Mouse (Mus musculus) left cerebral cortex, adult 11 months (tissue): ENCODE data around the gene Adipoq.
"Not testable (repeated sequence)": the region's sequence is repeated elsewhere in the genome, so short reads cannot be mapped to it uniquely, and the experiment has no call there.

ENCODE experiments used
- DNase-seq: peaks from one replicate; pipeline ENCODE4 v3.0.0; 2022; ENCODE audit warnings: low spot score

Gene Adipoq

DNA sequence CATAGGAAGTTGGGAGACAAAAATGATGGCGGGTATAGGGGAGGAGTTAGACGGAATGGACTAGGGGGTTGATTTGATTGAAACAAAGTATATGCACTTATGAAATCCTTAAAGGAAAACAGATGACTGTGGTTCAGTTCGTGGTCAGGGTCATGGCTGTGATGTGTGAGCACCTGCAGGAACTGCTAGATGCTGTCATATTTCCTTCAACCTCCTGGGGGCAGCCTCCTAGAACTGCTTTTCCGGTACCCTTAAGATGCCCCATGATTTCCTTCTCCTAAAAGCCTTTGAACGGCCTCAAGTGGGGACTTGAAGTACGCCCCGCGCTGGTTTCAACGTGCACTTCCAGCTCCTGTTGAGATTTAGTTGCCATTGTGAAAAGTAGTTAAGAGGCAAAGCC, 19.1 kb downstream of the Adipoq start:
- DNase-seq, result no peak

DNA sequence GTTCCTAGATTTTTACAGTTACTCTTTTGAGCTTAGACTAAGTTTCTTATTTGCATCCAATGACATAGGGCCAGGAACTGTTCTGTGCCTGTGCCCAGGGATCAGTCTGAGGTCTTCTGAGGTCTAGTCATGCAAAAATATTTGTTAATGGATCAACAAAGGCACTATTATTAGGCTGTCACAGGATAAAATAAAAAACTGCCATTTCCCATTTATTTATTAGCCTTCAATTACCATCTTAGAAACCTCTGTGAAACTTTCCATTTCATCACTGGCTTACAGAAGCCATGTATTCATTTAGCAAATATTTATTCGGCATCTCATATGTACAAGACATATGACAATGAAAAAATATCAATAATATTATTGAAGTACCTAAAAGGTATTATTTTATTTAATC, 20.3 kb downstream of the Adipoq start:
- no peak for DNase-seq

DNA sequence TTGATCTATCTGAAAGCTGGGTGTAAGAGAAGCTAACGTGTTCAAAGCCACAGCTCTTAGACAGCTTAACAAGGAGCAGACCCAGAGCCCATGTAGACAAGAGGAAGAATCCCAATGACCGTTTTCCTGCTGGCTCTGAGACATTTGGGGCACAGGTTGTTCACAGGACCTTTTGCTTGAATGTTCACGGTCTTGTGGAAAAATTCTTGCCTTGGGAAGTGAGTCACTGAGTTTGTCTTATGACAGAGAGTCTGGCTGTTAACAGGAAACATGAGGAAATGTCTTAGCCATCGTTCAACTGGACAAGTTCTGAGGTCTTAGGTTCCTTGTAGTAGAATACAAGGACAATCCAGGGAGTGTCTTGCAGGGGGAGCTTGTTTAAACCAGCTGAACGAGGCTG, 20.7 kb downstream of the Adipoq start:
- DNase-seq, result no peak

DNA sequence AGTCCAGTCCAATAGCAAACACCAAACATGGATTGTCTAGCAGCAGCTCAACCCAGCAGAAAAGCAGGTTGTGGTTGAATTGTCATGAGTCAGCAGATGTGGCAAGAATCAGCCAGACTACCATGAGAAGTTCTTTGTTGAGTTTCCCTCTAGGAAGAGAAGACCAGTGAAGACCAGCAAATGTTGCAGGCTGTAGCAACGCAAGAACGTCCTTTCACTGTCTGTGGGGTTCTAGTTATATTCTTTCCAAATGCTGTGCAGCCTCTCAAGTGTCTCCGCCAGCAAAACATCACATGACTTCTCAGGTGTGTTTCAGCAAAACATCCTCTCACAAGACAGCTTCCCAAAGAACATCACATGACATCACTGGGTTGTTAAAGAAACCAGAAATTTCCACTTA, 24.5 kb downstream of the Adipoq start:
- no peak for DNase-seq

DNA sequence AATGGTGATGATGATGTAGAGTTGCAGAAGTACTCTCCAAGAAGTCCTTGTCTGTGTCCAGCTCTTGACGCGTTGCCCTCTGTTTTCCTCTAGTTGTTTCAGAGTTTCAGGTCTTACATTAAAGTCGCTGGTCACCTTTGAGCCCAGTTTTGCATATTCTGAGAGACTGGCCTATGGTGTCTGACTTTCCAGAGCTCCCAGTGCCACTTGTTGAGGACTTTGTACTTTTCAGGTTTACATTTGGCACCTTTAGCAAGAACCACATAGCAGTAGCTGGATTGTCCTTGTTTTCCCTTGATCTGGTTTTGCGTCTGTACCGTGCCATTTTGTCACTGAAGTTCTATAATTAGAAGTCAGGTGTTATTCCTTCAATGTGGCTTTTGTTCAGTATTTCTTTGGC, 27.6 kb downstream of the Adipoq start:
- DNase-seq, result no peak

DNA sequence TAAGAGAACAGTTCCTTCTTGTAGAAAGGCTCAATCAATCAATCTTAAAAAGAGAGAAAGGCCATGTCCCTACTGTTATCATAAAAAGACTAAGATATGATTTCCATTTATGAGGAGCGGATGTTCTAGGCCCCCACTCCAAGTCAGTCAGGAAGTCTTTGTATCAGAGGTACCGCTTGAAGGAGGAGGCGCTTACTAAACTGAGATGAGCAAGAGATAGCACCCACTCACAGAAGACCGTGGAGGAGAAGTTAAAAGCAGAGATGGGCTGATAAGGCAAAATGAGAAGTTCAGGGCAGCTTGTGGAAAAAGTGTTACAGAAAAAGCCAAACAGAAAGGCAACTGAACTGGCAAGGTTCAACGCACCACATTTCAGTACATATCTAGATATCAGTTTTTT, 28.5 kb downstream of the Adipoq start:
- no peak for DNase-seq

DNA sequence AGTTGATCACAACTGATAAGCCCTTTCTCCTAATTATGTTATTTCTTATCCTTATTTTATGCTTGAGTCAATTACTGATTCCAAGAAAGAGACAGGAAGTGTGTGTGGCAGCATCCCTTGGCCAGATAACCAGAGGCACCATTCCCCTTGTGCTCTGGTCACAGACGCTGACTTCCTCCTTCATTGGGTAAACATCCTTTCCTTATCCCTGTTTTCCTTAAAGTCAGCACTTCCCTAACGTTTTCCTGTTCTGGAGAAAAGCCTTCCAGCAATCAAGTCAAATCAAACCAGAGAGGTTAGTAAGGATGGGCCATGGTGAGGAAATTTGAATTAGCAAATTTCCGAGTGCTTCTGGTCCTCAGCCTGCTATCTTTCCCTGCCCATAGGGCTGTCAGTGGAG, 29.6 kb downstream of the Adipoq start:
- DNase-seq, result no peak

DNA sequence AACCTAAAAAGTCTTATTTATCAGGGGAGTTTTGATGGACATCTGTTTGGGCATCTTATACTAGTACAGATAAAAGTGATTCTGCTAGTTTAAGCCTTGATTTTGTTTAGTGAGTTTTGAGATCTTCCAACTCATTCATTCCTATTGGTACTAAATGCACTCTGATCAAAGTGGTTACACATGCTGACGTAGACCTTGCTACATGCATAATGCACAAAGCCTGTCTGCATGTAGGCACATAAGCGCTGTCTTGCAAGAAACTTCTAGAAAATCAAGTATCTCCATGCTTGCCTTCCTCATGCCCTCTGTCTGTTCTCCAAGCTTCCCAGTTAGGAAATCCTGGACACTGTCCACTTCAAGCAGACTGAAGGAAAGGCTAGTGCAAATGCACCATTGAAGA, 31.5 kb downstream of the Adipoq start:
- no peak for DNase-seq

DNA sequence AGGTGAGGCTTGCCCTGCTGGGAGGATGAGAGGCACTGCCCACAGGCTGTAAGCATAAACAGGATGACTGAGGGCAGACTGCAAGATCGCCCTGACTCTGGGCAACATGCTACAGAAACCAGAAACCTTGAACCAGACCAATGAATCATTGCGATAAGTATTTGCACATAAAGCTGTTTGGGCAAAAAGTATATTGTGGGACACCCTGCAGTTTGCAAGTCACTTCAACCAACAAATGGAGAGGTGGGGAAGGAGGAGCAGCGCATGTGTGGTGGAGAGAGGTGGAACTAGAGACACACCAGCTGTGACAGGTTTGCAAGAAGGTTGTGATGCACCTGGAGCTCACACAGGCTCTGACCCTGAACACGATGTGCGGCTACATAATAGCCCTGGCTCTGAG, 32.5 kb downstream of the Adipoq start:
- no peak for DNase-seq

DNA sequence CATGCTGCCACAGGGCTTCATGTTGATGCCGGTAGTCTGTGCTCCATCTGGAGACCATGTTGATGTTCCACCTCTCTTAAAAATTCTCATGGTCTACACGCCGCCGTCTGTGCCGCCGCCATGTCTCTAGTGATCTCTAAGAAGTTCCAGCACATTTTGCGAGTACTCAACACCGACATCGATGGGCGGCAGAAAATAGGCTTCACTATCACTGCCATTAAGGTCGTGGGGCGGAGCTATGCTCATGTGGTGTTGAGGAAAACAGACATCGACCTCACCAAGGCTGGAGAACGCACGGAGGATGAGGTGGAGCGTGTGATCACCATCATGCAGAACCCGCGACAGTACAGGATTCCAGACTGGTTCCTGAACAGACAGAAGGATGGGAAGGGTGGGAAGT, 33.1 kb downstream of the Adipoq start:
- not testable (repeated sequence) for DNase-seq

DNA sequence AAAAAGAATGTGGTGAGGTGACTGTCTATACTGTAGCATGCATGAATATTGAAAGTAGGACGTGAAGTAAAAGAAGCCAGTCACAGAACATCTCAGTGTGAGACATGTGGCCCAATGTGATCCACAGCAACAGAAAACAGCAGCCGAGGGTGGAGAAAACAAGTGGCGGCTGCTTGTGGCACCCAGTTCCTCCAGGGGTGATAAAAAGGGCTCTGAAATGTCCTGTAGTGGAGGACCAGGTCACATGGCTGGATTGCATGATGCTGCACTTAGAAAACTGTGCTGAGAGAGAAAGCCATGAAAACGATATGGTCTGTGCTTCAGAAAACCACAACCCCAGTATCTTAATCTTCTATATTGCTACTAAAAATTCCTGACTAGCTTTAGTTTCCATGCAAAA, 34.7 kb downstream of the Adipoq start:
- no peak for DNase-seq

DNA sequence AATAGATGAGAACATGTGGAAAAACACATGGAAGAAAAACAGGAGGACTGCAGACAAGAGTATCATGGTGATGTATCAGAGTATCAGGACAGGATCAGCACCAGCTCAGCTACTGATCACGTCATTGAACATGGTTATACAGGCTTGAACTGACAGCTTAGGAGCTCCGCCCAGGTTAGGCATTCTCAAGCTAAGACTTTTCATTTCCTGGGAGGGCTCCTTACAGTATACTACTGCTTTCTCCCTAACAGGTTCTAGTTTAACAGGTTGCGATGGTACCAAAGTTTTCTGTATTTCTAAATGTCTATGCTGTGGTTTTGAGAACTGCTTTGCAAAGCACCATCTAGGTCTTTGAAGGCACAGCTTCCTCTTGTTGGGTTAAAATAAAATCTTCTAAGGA, 35.2 kb downstream of the Adipoq start:
- no peak for DNase-seq

DNA sequence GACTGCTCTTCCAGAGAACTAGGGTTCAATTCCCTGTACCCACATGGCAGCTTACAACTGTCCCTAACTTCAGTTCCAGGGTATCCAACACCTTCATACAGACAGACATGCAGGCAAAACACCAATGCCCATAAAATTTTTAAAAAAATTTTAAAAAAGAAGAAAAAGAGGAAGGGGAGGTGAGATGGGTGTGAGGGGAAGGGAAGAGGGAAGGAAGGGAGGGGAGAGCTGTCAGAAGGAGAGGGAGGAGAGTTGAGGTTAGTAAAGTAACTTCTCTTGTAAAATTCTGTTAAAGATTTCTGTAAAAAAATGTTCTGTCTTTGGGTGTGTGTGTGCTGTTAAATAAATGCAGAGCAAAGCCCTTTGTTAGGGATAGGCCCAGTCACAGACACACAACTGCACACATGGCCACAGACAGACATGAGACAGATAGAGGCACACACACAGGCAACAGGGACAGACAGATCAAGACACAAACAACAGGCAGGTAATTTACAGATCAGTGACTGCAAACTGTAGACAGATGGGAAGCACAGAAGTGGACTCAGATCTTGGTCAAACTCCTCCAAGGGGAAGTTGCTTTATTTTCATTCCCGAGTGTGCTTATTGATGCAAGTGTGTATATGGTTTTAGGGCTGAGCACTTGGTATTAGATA, 35.7 kb downstream of the Adipoq start:
- no peak for DNase-seq

DNA sequence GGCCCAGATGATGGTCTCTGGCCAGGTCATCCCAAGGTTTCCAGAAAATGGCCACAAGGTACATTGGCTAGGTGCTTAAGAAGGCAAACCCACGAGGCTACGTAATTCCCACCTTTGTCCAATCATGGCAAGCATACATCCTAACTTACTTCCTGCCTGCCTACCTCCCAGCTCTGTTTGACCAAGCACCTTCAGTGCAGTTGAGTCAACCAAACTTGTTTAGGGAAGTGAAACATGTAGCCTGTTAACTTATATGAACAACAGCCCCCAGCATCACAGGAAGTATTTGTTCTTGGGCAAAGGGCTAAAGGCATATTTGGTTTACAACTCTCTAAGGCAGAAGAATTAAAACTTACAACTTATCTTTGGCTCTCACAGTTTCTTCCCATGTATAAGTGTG, 39.5 kb downstream of the Adipoq start:
- DNase-seq, result no peak

DNA sequence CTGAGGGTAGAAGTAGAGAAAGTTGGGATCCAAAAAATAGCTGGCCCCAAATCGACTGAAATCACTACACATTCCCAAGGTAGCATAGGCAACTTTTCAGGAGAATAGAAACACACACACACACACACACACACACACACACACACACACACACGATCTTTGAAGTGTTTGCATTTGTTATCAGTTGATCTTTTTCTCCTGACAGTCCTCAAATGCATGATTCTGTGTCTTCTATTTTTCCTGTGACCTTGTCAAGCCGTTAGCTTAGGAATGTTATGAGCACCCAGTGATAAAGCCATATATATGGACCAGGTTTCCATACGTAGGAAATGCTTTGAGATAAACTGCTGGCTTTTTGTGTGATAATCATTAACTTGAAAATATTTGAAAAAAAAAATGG, 40.1 kb downstream of the Adipoq start:
- DNase-seq, result no peak

DNA sequence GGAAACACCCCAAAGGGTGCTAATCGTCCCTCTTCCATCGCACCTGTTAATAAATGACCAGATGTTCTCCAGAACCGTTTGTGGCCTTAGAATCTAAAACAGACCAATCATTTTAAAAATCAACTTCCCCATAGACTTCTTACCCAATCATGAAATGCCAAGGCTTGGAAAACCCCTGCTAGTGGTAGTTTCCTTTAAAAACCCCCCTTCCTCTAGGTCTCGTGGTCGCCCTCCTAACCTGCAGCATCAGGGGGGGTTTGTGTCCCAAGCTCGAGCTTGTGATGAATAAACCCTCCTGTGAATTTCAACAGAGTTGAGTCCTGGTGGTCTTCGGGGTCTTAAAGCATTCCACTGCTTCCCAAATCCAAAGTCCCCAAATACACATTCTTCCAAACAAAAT, 41.6 kb downstream of the Adipoq start:
- DNase-seq, result no peak

DNA sequence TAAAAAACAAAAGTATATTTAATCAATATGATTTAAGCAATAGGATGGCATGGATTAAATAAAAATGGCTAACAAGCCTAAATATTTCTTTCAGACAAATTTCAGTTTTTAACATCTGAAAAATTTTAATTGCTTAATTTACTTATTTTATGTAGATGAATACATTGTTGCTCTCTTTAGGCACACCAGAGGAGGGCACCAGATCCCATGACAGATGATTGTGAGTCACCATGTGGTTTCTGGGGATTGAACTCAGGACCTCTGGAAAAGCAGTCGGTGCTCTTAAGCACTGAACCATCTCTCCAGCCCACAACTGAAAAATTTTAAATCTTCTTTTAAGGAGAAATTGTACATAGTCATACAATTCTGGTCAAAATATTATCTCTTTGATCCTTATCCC, 43.3 kb downstream of the Adipoq start:
- no peak for DNase-seq

DNA sequence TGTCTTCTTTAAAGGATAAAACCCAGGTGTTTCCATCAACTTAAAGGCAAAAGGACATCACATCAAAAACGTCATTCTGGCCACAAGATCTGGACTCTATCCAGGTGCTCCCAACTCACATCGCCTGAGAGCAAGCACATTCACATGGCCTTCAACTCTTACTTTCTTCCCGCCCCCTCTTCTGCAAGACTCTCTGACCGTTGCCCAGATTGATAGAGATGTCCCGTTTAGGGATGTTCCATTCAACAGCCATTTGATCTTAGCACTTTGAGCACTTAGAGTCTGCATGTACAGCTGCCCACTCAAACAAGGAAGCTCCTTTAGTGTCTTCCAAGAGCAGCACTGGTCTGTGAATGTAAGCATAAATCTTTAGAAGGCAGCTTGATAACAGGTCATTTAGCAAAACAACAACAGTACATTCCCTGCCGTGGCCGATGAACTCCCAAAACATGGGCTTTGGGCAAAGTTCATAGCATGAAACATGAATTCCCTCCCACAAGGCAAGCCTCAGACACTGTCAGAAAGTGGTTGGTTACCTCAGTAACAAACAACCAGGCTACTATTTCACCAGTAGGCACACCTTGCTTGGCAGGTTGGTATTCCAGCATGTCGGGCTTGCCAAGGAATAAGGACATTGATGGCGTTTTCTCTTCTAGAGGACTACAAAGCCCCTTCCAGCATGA, 45.4 kb downstream of the Adipoq start:
- DNase-seq, result no peak

DNA sequence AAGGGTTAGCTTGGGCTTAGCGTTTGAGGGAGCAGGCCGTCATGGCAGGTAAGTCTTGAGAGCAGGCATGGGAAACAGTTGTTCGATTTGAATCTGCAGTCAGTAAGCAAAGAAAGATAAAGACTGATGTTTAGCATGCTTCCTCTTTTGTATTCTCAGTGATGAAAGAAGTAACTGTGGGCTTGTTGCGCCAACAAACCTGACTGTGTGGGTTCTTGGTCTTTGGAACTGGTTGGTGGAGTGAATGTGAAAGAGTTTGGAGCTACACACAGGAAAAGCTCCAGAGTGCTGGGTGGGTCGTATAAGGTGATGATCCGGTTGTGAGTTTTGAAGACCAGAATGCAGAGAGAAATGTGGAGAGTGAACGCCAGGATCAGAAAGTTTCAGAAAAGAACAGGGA, 49.3 kb downstream of the Adipoq start:
- DNase-seq, result no peak

DNA sequence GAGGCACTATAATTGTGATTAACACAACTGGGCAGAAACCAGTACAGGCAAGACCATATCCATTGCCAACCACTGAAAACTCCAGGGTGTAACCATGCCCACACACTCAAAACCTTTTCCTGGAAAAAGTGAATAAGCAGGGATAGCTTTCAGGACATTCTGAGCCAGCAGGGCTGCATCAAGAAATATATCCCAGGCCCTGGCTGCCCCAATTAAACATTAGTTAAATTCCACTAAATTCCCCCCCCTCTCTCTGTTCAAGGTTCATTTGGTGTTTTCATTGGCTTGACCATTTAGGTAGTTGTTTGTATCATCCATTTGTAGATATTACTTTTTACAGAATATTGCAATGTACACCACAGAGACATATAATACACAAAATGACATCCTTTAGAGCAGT, 50.0 kb downstream of the Adipoq start:
- DNase-seq, result no peak

DNA sequence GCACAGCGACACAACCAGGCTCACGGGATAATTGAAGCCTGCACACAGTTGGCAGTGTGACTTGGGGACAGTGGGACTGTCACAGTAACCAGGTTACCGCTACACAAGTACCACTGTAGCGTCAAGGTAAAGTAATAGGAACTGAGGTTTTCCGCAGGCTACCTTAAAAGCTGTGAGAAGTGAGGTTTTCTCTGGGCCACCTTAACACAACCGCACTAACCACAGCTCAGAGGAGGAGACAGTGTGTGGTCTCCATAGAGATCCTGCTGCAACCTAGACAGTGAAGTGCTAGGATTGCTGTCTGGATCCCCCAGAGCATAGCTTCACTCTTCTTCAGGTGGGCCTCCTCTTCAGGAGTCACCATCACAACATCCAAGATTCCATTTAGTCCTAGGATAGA, 50.5 kb downstream of the Adipoq start:
- DNase-seq, result no peak

DNA sequence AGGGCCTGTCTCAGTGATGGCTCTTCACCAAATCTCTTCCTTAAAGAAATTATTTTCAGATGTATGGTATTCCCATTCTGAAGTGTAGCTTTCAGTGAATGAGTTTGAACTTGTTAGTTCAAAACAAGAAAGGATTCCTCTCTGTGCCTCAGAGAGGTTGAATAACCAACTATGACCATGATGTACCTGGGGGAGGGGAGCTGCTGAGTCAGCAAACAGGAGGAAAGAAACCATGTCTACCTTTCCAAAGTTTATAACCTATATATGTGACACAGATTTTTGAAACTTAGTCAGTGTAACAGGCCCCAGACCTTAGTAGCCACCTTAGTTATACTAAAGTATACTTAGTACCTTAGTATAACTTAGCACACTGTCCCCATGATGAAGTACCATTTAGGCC, 55.2 kb downstream of the Adipoq start:
- DNase-seq, result no peak
